Mouse (Mus musculus) cerebellum, adult 9-10 months (tissue): ENCODE measurements at regions not wholly inside any gene's neighbourhood (a gene's known extent, or its start where the extent isn't known, plus 50 kb on each side); places are given as distances from the start of the nearest gene placed in this dataset.

Experiments
- DNase-seq: peaks from one replicate; pipeline ENCODE4 v3.0.0; 2022

DNA sequence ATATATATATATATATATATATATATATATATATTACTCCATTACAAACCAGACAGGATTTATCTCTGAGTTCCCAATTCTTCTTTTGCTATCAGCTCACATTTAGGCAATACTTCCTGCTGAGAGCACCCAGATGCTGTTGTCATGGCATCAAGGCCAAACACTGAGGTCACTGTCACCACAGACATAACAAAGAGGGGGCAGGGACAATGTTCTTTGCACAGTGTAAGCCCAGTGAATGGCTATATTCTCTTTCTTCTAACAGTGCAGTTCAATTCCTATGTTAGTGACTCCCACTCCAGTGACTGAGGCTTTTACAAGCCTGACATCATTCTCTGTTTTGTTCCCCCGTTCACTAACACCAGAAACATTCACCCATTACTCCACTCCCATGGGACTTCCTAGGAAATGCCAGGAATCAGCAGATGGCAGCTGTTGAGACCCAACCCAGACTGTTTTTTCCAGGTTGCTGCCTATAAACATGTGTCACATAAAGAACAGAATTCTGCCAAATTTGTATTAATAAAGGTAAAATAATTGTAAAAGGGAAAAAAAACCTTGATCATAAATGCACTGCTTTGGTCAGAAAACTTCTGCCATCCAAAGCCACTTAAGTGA lies 289.5 kb downstream of the Slc22a22 start:
- no peak for DNase-seq

- DNase-seq: no peak
Measured at GRCm38 (mm10) chr15:57179138-57179537, 298.3 kb downstream of the Slc22a22 start.

DNA sequence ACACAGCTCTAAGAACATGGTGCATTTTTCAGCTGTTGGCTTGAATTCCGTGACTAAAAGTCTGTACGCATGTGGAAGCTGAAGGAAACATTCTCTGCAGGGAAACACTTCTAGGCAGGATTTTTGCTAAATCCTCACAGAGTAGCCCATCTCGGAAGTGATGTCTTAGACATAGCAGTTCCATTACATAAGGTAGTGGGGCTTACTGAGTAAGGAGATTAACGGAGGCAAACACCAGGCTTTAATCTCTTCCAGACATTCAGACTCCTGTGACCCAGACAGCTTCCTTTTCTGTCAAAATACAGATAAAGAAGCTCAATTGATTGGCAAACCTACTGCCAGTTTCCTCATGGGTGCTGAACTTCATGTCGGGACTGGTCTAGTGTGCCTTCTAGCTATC lies 304.7 kb downstream of the Slc22a22 start:
- no peak for DNase-seq

GRCm38 (mm10) chr15:57162401-57163343 lies 314.8 kb downstream of the Slc22a22 start:
- peak; percentile 87 for DNase-seq

- DNase-seq: no peak
Measured at GRCm38 (mm10) chr15:57140130-57140750, 337.2 kb downstream of the Slc22a22 start.

GRCm38 (mm10) chr15:57104711-57105110 lies 372.7 kb downstream of the Slc22a22 start:
- DNase-seq: no peak

DNA sequence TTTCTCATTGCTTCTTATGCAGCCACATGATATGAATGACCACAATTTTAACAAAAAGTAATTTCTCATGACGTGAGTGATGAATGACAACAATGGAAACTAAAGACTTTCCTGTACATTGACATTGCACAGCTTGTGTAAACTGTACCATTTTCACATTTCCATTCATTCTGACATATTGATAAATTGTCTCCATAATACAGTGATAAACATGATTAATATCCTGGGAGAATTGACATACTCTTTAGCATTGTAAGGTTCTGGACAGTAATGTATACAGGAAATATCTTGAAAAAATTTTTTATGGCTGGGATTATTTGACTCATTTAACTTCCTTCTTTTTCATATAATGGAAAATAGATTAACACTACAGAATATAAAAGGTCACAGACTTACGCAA lies 380.1 kb downstream of the Slc22a22 start:
- DNase-seq: no peak

GRCm38 (mm10) chr15:57079806-57080205 lies 397.6 kb downstream of the Slc22a22 start:
- DNase-seq: no peak

- DNase-seq: no peak
Measured at GRCm38 (mm10) chr15:57073776-57074175, 403.6 kb downstream of the Slc22a22 start.

DNA sequence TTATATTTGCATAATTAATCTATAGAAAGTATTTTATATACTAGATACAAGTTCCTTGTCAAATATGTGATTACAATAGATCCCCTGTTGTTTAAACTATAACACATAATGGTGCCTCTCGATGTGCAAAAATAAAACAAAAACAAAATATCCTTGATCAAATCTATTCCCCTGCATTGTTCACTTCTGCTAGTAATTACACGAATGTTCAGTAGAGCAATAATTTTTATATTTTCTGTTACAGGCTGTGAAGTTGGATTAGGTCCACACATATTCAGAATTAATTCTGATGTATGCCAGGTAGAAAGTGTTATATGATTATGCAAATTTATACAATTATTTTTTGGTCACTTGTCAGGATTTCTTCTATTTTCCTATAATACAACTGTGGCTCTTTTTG lies 415.9 kb downstream of the Slc22a22 start:
- DNase-seq: no peak

GRCm38 (mm10) chr15:57059550-57060195 lies 417.8 kb downstream of the Slc22a22 start:
- DNase-seq: no peak

GRCm38 (mm10) chr15:57052287-57052686 lies 425.1 kb downstream of the Slc22a22 start:
- no peak for DNase-seq

- DNase-seq: no peak
Measured at GRCm38 (mm10) chr15:57036806-57037566, 440.4 kb downstream of the Slc22a22 start.

DNA sequence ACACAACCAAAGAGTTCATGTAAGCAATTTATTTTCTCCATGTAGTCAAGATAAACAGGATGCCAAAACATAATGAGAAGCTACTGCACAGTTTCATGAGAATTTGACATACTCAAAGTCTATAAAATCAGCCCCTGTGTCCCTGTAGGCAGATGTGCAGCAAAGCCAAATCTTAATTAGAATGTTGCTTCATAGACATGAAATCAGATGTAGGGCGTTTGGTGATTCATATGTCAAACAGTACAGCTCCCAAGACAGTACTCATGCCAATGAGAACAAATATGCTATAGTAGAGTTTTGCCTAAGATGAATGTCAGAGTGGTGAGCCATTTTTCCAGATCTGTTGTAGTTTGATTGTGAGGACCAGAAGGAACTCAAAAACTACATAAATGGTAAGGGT lies 444.4 kb downstream of the Slc22a22 start:
- no peak for DNase-seq
